Mouse (Mus musculus) lung, adult 2 months (tissue): ENCODE measurements around the gene Qrfpr.

Experiments used
- CTCF ChIP-seq: fragments of 200-500 bp; IDR thresholded peaks from 2 replicates; pipeline ENCODE4 v1.5.1; 2011; ENCODE audit warnings: mild to moderate bottlenecking, low read length, control low read depth; ENCODE audit not compliant: insufficient read depth
- POLR2A ChIP-seq: fragments of 200-500 bp; IDR thresholded peaks from 2 replicates; pipeline ENCODE4 v1.6.1; 2011; ENCODE audit warnings: low read depth, mild to moderate bottlenecking, control low read depth, low read length, borderline replicate concordance; ENCODE audit errors: extremely low read depth

GRCm38 (mm10) chr3:36221743-36222682, at the start of gene Qrfpr:
- TF ChIP-seq POLR2A, result no peak
- TF ChIP-seq CTCF, result no peak
